Mouse (Mus musculus) lung, embryonic 16.5 days (tissue): ENCODE measurements around the gene Sirpa. TPM values are rescaled to one million over a fixed set of nuclear protein-coding genes. Genes with fewer than 3 reads are reported as not detected.
A peak's percentile ranks its signal among the peaks of the same experiment; 100 is the strongest.

ENCODE experiments used
- ATAC-seq: fragments of 200-750 bp; cut with Nextera tagmentation; 2 replicates; pipeline ENCODE4 v1.8.0; 2017; ENCODE audit warnings: low read depth, mild to moderate bottlenecking, moderate library complexity
- H3K27ac ChIP-seq: fragments of 300-500 bp; sonication (generic); 2 replicates; pipeline ENCODE4 v1.5.1; 2014; ENCODE audit warnings: mild to moderate bottlenecking, control low read depth, low read length
- H3K27me3 ChIP-seq: fragments of 300-500 bp; sonication (generic); 2 replicates; pipeline ENCODE4 v1.6.1; 2014; ENCODE audit warnings: low read depth, low read length, mixed read lengths; ENCODE audit not compliant: control insufficient read depth, insufficient read depth
- H3K36me3 ChIP-seq: fragments of 300-500 bp; sonication (generic); 2 replicates; pipeline ENCODE4 v1.6.1; 2014; ENCODE audit warnings: low read length; ENCODE audit not compliant: control insufficient read depth, insufficient read depth
- H3K4me1 ChIP-seq: fragments of 300-500 bp; sonication (generic); replicated peaks from 2 replicates; pipeline ENCODE4 v1.6.1; 2014; ENCODE audit warnings: low read length, mixed read lengths; ENCODE audit not compliant: control insufficient read depth, insufficient read depth
- H3K4me2 ChIP-seq: fragments of 300-500 bp; sonication (generic); 2 replicates; pipeline ENCODE4 v1.6.1; 2014; ENCODE audit warnings: low read depth, low read length, control low read depth
- H3K4me3 ChIP-seq: fragments of 300-500 bp; sonication (generic); 2 replicates; pipeline ENCODE4 v1.5.1; 2014; ENCODE audit warnings: mild to moderate bottlenecking, low read length, control low read depth
- H3K9ac ChIP-seq: fragments of 300-500 bp; sonication (generic); 2 replicates; pipeline ENCODE4 v1.6.1; 2014; ENCODE audit warnings: low read length, control low read depth
- H3K9me3 ChIP-seq: fragments of 300-500 bp; sonication (generic); 2 replicates; pipeline ENCODE4 v1.6.1; 2016; ENCODE audit warnings: low read length; ENCODE audit not compliant: control insufficient read depth
- WGBS: fragments of 180-500 bp; shearing (Covaris S2); extraction: QIAGEN DNeasy Blood & Tissue Kit; methylation state at CpG from one replicate; pipeline ENCODE4 v1.1.7; 2014; 5-methylcytosine and 5-hydroxymethylcytosine counted together
- polyA plus RNA-seq: library from polyadenylated mRNA; unstranded; fragments of >200 nt; fragmentation: Nextera tagmentation; extraction: Ambion mirVana; gene quantifications from 2 replicates; pipeline ENCODE4 v1.2.1, GENCODE M21; 2015

Sirpa gene
- polyA plus RNA-seq, 1 experiment from 2014 or later, result 20.5 TPM

DNA sequence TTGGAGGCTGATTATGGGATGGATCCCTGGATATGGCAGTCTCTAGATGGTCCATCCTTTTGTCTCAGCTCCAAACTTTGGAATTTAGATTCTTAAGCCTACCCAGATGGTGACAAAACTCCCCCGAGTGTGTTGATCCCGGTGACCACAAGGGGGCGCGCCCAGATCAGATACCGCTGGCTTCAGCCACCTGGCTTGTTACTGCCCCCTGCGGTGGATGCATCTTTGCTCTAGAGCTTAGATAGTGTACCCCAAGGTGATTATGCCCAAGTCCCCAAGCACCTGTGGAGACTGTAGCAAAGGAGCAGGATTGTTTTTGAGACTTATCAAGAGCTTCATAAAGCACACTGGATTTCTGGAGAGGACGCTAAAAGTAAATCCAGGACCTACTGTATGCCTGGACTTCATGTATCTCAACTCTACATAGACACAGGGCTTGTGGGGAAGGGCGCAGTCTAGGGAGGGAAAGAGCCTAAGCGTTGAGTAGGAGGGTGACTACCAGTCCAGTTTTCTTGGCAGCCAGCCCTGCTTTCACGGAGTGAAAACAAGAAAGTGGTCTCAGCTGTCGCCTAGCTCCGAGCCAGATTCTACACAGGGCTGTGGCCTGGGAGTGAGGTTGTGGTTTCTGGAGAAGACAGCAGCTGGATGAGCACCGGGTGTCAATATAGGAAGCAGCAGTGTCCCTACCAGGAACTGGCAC is 82.5 kb downstream of the Sirpa start:
- ATAC-seq, result peak; percentile 51
- WGBS, result 23% methylated on average over 13 of the region's 13 CpGs
- no peak overlapping the region for H3K4me2 ChIP-seq

DNA sequence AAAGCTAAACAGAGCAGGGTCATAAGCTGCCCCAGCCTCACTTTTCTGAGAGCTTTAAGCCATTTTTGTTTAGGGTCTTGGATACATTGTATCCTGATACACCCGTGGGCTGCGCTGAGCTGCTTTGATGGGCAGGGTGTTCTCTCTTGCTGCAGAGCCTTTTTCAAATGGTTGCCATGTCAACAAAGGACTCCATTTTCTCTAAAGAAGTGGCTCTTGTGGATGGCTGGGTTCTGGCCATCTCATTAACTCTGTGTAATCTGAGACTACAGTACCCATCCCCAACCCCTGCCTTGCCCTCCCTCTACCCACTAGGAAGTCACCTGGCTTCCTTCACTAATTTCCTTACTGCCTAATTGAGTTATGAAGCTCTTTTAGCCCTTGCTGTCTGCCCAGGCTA is 85.0 kb downstream of the Sirpa start:
- H3K9ac ChIP-seq, result no peak overlapping the region
- no peak overlapping the region for H3K4me2 ChIP-seq
- no peaks in the 10 kb centered on the region for H3K9me3 ChIP-seq
- H3K27me3 ChIP-seq, result no peaks in the 10 kb centered on the region
- no peaks in the 10 kb centered on the region for H3K36me3 ChIP-seq
- no peak overlapping the region for H3K27ac ChIP-seq
- ATAC-seq, result no peak
- H3K4me1 ChIP-seq, result no peaks in the 10 kb centered on the region
- H3K4me3 ChIP-seq, result no peak overlapping the region
- 45% methylated on average over 2 of the region's 2 CpGs for WGBS

More for the DNA sequence above, 82.5 kb downstream of the Sirpa start:
- Histone ChIP-seq H3K9ac (no peak overlapping the region), H3K9me3 (no peaks in the 10 kb centered on the region), H3K4me1 (no peaks in the 10 kb centered on the region), H3K27me3 (no peaks in the 10 kb centered on the region), H3K4me3 (no peak overlapping the region), H3K36me3 (no peaks in the 10 kb centered on the region), H3K27ac (no peak overlapping the region)

DNA sequence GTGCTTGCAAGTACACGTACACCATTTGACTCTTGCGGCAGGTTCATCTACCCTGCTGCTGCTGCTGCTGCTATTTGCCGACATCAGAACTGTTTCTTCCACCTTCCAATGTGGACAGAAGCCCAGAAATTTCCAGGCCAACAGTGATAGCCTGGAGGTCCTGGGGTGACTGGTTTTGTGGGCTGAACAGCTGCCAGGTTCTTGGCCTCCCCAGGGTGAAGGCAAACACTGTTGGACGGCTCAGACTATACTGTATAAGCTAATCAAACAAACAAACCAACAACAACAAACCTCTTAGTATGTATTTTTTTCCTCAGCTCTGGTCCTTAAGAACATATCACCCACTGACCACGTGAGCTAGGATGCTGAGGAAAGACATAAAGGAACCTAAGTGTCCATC is 86.4 kb downstream of the Sirpa start:
- H3K27me3 ChIP-seq, result no peaks in the 10 kb centered on the region
- no peak overlapping the region for H3K9ac ChIP-seq
- ATAC-seq, result no peak
- H3K4me1 ChIP-seq, result peaks cover 3% of the 10 kb centered on the region; the same call in 1 of the 2 replicates
- no peaks in the 10 kb centered on the region for H3K9me3 ChIP-seq
- 69% methylated on average over 5 of the region's 5 CpGs for WGBS
- no peak overlapping the region for H3K4me3 ChIP-seq
- H3K36me3 ChIP-seq, result no peaks in the 10 kb centered on the region
- H3K27ac ChIP-seq, result no peak overlapping the region
- H3K4me2 ChIP-seq, result no peak overlapping the region

DNA sequence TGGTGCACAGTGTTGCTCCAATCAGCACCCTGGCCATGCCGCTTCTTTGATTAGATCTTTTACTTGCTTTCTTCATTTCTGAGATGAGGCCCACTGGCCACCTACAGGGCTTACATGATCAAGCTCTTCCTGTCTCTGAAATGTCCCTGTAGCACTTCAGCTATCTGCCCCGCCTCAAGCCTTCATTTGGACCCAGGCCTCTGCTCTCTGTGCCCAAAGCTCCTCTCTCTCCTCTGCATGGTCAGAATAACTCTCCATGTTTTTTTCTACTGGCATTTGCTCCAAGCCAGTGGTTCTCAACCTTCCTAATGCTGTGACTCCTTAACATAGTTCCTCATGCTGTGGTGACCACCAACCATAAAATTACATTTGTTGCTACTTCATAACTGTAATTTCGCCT is 87.6 kb downstream of the Sirpa start:
- Histone ChIP-seq H3K4me3 (no peak overlapping the region), H3K9me3 (no peaks in the 10 kb centered on the region), H3K9ac (no peak overlapping the region), H3K4me1 (peaks cover 7% of the 10 kb centered on the region), H3K27me3 (no peaks in the 10 kb centered on the region), H3K27ac (no peak overlapping the region), H3K36me3 (no peaks in the 10 kb centered on the region), H3K4me2 (no peak overlapping the region)
- WGBS, result 81% methylated on average over 3 of the region's 3 CpGs
- ATAC-seq, result no peak

Other genes starting within 250 kb of the Sirpa start
- gene Il1b, start 221.7 kb upstream of the Sirpa start, polyA plus RNA-seq, result not detected in 2 replicates
- not detected in 2 replicates for gene F830045P16Rik, start 56.2 kb upstream of the Sirpa start, polyA plus RNA-seq
- 0.14 TPM in 1 of 2 replicates, not detected in the other for gene Pdyn, start 107.0 kb downstream of the Sirpa start, polyA plus RNA-seq
- 6.9 and 8.0 TPM in 2 replicates for gene Stk35, start 207.7 kb downstream of the Sirpa start, polyA plus RNA-seq